Mouse (Mus musculus) lung, postnatal 0 days (tissue): ENCODE data around the gene Tctn1. TPM values are rescaled to one million over a fixed set of nuclear protein-coding genes. Genes with fewer than 3 reads are reported as not detected.

Experiments
- ATAC-seq: fragments of 200-750 bp; cut with Nextera tagmentation; 2 replicates; pipeline ENCODE4 v1.8.0; 2017; ENCODE audit warnings: moderate library complexity
- DNase-seq: peaks from one replicate; pipeline ENCODE4 v3.0.0-alpha.2; 2016; ENCODE audit warnings: low spot score
- H3K27ac ChIP-seq: fragments of 300-500 bp; sonication (generic); 2 replicates; pipeline ENCODE4 v1.5.1; 2014; ENCODE audit warnings: antibody characterized with exemption, mild to moderate bottlenecking, low read length, mixed read lengths
- H3K27me3 ChIP-seq: fragments of 300-500 bp; sonication (generic); replicated peaks from 2 replicates; pipeline ENCODE4 v1.6.1; 2014; ENCODE audit warnings: low read length, mixed read lengths; ENCODE audit not compliant: insufficient read depth
- H3K36me3 ChIP-seq: fragments of 300-500 bp; sonication (generic); 2 replicates; pipeline ENCODE4 v1.6.1; 2014; ENCODE audit warnings: low read length, mixed read lengths; ENCODE audit not compliant: insufficient read depth
- H3K4me1 ChIP-seq: fragments of 300-500 bp; sonication (generic); 2 replicates; pipeline ENCODE4 v1.6.1; 2014; ENCODE audit warnings: antibody characterized with exemption, low read depth, low read length, mixed read lengths; ENCODE audit not compliant: insufficient read depth
- H3K4me2 ChIP-seq: fragments of 300-500 bp; sonication (generic); replicated peaks from 2 replicates; pipeline ENCODE4 v1.6.1; 2014; ENCODE audit warnings: low read depth, mild to moderate bottlenecking, low read length, moderate library complexity, mixed read lengths
- H3K4me3 ChIP-seq: fragments of 300-500 bp; sonication (generic); 2 replicates; pipeline ENCODE4 v1.5.1; 2014; ENCODE audit warnings: low read depth, low read length
- H3K9ac ChIP-seq: fragments of 300-500 bp; sonication (generic); replicated peaks from 2 replicates; pipeline ENCODE4 v1.6.1; 2014; ENCODE audit warnings: low read depth, mild to moderate bottlenecking
- H3K9me3 ChIP-seq: fragments of 300-500 bp; sonication (generic); 2 replicates; pipeline ENCODE4 v1.6.1; 2016; ENCODE audit warnings: low read length, mixed read lengths
- CTCF ChIP-seq: IDR thresholded peaks from 2 replicates; pipeline ENCODE4 v1.5.1; 2016; ENCODE audit warnings: antibody characterized with exemption, mild to moderate bottlenecking
- EP300 ChIP-seq: IDR thresholded peaks from 2 replicates; pipeline ENCODE4 v1.6.1; 2016; ENCODE audit warnings: antibody characterized with exemption, mild to moderate bottlenecking, control low read depth
- WGBS: fragments of 180-500 bp; shearing (Covaris S2); extraction: QIAGEN DNeasy Blood & Tissue Kit; methylation state at CpG from one replicate; pipeline ENCODE4 v1.1.7; 2014; 5-methylcytosine and 5-hydroxymethylcytosine counted together
- polyA plus RNA-seq: library from polyadenylated mRNA; unstranded; fragments of >200 nt; fragmentation: Nextera tagmentation; extraction: Ambion mirVana; gene quantifications from 2 replicates; pipeline ENCODE4 v1.2.1, GENCODE M21; 2015

The Tctn1 gene
- polyA plus RNA-seq, 1 experiment from 2014 or later = 4.5 TPM

GRCm38 (mm10) chr5:122305472-122305871 is 41.2 kb upstream of the Tctn1 start:
- Histone ChIP-seq H3K4me3 (no peak overlapping the region), H3K9me3 (no peaks in the 10 kb centered on the region), H3K9ac (no peak overlapping the region), H3K4me2 (no peak overlapping the region), H3K4me1 (peaks cover 17% of the 10 kb centered on the region), H3K27ac (no peak overlapping the region), H3K36me3 (no peaks in the 10 kb centered on the region), H3K27me3 (no peaks in the 10 kb centered on the region)
- WGBS = 88% methylated on average over 7 of the region's 7 CpGs
- TF ChIP-seq EP300 = no peak
- no peak for TF ChIP-seq CTCF
- no peak for DNase-seq
- ATAC-seq = no peak

GRCm38 (mm10) chr5:122304541-122304940 is 40.3 kb upstream of the Tctn1 start:
- ATAC-seq = no peak
- peak overlapping the region; percentile 4; the same call in 1 of the 2 replicates for H3K27ac ChIP-seq
- WGBS = 38% methylated on average over 6 of the region's 6 CpGs

GRCm38 (mm10) chr5:122303937-122304336 is 39.7 kb upstream of the Tctn1 start:
- no peak for DNase-seq
- no peaks in the 10 kb centered on the region for H3K27me3 ChIP-seq
- H3K36me3 ChIP-seq = no peaks in the 10 kb centered on the region
- WGBS = 60% methylated on average over 7 of the region's 7 CpGs
- H3K4me2 ChIP-seq = no peak overlapping the region
- peaks cover 17% of the 10 kb centered on the region for H3K4me1 ChIP-seq
- ATAC-seq = no peak
- H3K9me3 ChIP-seq = no peaks in the 10 kb centered on the region
- peak overlapping the region; percentile 4; the same call in 1 of the 2 replicates for H3K27ac ChIP-seq
- no peak overlapping the region; the same call in 1 of the 2 replicates for H3K9ac ChIP-seq
- TF ChIP-seq EP300 (no peak), CTCF (no peak)
- H3K4me3 ChIP-seq = no peak overlapping the region

More at GRCm38 (mm10) chr5:122304541-122304940, 40.3 kb upstream of the Tctn1 start:
- H3K27me3 ChIP-seq = no peaks in the 10 kb centered on the region
- no peaks in the 10 kb centered on the region for H3K9me3 ChIP-seq
- H3K36me3 ChIP-seq = no peaks in the 10 kb centered on the region
- H3K4me1 ChIP-seq = peaks cover 17% of the 10 kb centered on the region
- TF ChIP-seq CTCF (no peak), EP300 (no peak)
- DNase-seq = no peak
- H3K4me2 ChIP-seq = no peak overlapping the region
- no peak overlapping the region for H3K4me3 ChIP-seq
- no peak overlapping the region for H3K9ac ChIP-seq

- no peak overlapping the region for H3K4me3 ChIP-seq
- no peak overlapping the region for H3K27ac ChIP-seq
- peaks cover 17% of the 10 kb centered on the region for H3K4me1 ChIP-seq
- no peak overlapping the region for H3K4me2 ChIP-seq
- H3K36me3 ChIP-seq = no peaks in the 10 kb centered on the region
- H3K27me3 ChIP-seq = no peaks in the 10 kb centered on the region
- WGBS = 62% methylated on average over 17 of the region's 17 CpGs
- H3K9me3 ChIP-seq = no peaks in the 10 kb centered on the region
- no peak for TF ChIP-seq EP300
- TF ChIP-seq CTCF = peak; percentile 61
- H3K9ac ChIP-seq = no peak overlapping the region; the same call in 1 of the 2 replicates
- ATAC-seq = peak; percentile 74
- peak; percentile 71 for DNase-seq
Observed at GRCm38 (mm10) chr5:122302810-122303745, 38.8 kb upstream of the Tctn1 start.

GRCm38 (mm10) chr5:122300071-122300518 is 35.8 kb upstream of the Tctn1 start:
- H3K4me2 ChIP-seq = no peak overlapping the region
- ATAC-seq (no peak), DNase-seq (no peak)
- no peaks in the 10 kb centered on the region for H3K27me3 ChIP-seq
- WGBS = 76% methylated on average over 6 of the region's 6 CpGs
- H3K4me1 ChIP-seq = peaks cover 20% of the 10 kb centered on the region
- H3K36me3 ChIP-seq = no peaks in the 10 kb centered on the region
- H3K9ac ChIP-seq = no peak overlapping the region
- no peaks in the 10 kb centered on the region for H3K9me3 ChIP-seq
- no peak overlapping the region for H3K27ac ChIP-seq
- TF ChIP-seq CTCF (no peak), EP300 (no peak)
- no peak overlapping the region for H3K4me3 ChIP-seq

GRCm38 (mm10) chr5:122295113-122295935 is 31.1 kb upstream of the Tctn1 start:
- WGBS = 61% methylated on average over 14 of the region's 14 CpGs

More at GRCm38 (mm10) chr5:122295113-122295935, 31.1 kb upstream of the Tctn1 start:
- Histone ChIP-seq H3K4me1 (peaks cover 11% of the 10 kb centered on the region), H3K27me3 (no peaks in the 10 kb centered on the region), H3K9ac (no peak overlapping the region), H3K4me2 (no peak overlapping the region), H3K36me3 (no peaks in the 10 kb centered on the region), H3K9me3 (no peaks in the 10 kb centered on the region), H3K27ac (0 out of 2 replicates have a peak overlapping the region, but pooled peaks have one; percentile 28), H3K4me3 (no peak overlapping the region)
- DNase-seq (peak; percentile 72), ATAC-seq (peak; percentile 76)
- TF ChIP-seq CTCF (no peak), EP300 (no peak)
